Mouse (Mus musculus): Measurements from ENCODE around the gene Set. TPM values are rescaled to one million over a fixed set of nuclear protein-coding genes. Genes with fewer than 3 reads are reported as not detected.

The Set gene
- polyA plus RNA-seq, 1 experiment from 2014 or later = 393 TPM

- no peak overlapping the region for H3K4me3 ChIP-seq (ENCODE audit: low read depth, low read length)
- peaks cover 28% of the 10 kb centered on the region for H3K4me1 ChIP-seq (ENCODE audit: control insufficient read depth, insufficient read depth, low read length)
- peaks cover 14% of the 10 kb centered on the region for H3K36me3 ChIP-seq (ENCODE audit: control insufficient read depth, insufficient read depth, low read length)
- H3K9ac ChIP-seq (ENCODE audit: low read length) = no peak overlapping the region; the same call in 1 of the 2 replicates
- peak overlapping the region; percentile 87 for H3K4me2 ChIP-seq (ENCODE audit: low read length)
- 32% methylated on average over 3 of the region's 3 CpGs for WGBS
- ATAC-seq (no peak), DNase-seq (ENCODE audit: low spot score) (no peak)
- H3K9me3 ChIP-seq (replicated peaks; ENCODE audit: control insufficient read depth, low read length) = no peaks in the 10 kb centered on the region
- H3K27ac ChIP-seq (ENCODE audit: low read depth, low read length) = no peak overlapping the region
- no peaks in the 10 kb centered on the region for H3K27me3 ChIP-seq (replicated peaks; ENCODE audit: control insufficient read depth, insufficient read depth, low read length)
Measured at GRCm38 (mm10) chr2:30064298-30064697, 7.1 kb downstream of the Set start.

- no peaks in the 10 kb centered on the region for H3K27me3 ChIP-seq (replicated peaks; ENCODE audit: control insufficient read depth, insufficient read depth, low read length)
- ATAC-seq (peak; percentile 93), DNase-seq (ENCODE audit: low spot score) (peak; percentile 96)
- peaks cover 29% of the 10 kb centered on the region for H3K36me3 ChIP-seq (ENCODE audit: control insufficient read depth, insufficient read depth, low read length)
- peak overlapping the region; percentile 99 for H3K27ac ChIP-seq (ENCODE audit: low read depth, low read length)
- H3K4me3 ChIP-seq (ENCODE audit: low read depth, low read length) = peak overlapping the region; percentile 100
- H3K9ac ChIP-seq (ENCODE audit: low read length) = peak overlapping the region; percentile 99
- H3K4me2 ChIP-seq (ENCODE audit: low read length) = peak overlapping the region; percentile 70
- peaks cover 27% of the 10 kb centered on the region for H3K4me1 ChIP-seq (ENCODE audit: control insufficient read depth, insufficient read depth, low read length)
- under 1% methylated on average over 73 of the region's 101 CpGs for WGBS
- no peaks in the 10 kb centered on the region for H3K9me3 ChIP-seq (replicated peaks; ENCODE audit: control insufficient read depth, low read length)
Measured at GRCm38 (mm10) chr2:30066046-30066901, 9.1 kb downstream of the Set start.

GRCm38 (mm10) chr2:30067031-30067888 is 10.1 kb downstream of the Set start:
- Histone ChIP-seq H3K27ac (ENCODE audit: low read depth, low read length) (peak overlapping the region; percentile 99), H3K4me1 (ENCODE audit: control insufficient read depth, insufficient read depth, low read length) (peaks cover 21% of the 10 kb centered on the region), H3K27me3 (replicated peaks; ENCODE audit: control insufficient read depth, insufficient read depth, low read length) (no peaks in the 10 kb centered on the region), H3K36me3 (ENCODE audit: control insufficient read depth, insufficient read depth, low read length) (peaks cover 33% of the 10 kb centered on the region), H3K9ac (ENCODE audit: low read length) (peak overlapping the region; percentile 99), H3K9me3 (replicated peaks; ENCODE audit: control insufficient read depth, low read length) (no peaks in the 10 kb centered on the region), H3K4me3 (ENCODE audit: low read depth, low read length) (peak overlapping the region; percentile 100), H3K4me2 (ENCODE audit: low read length) (peak overlapping the region; percentile 70)
- ATAC-seq (peak; percentile 48), DNase-seq (ENCODE audit: low spot score) (peak; percentile 72)
- WGBS = under 1% methylated on average over 49 of the region's 69 CpGs

- no peaks in the 10 kb centered on the region for H3K27me3 ChIP-seq (replicated peaks; ENCODE audit: control insufficient read depth, insufficient read depth, low read length)
- H3K9ac ChIP-seq (ENCODE audit: low read length) = peak overlapping the region; percentile 99
- DNase-seq (ENCODE audit: low spot score) (no peak), ATAC-seq (no peak)
- H3K36me3 ChIP-seq (ENCODE audit: control insufficient read depth, insufficient read depth, low read length) = peaks cover 39% of the 10 kb centered on the region
- H3K4me3 ChIP-seq (ENCODE audit: low read depth, low read length) = peak overlapping the region; percentile 100
- H3K4me2 ChIP-seq (ENCODE audit: low read length) = peak overlapping the region; percentile 70
- H3K9me3 ChIP-seq (replicated peaks; ENCODE audit: control insufficient read depth, low read length) = no peaks in the 10 kb centered on the region
- peaks cover 21% of the 10 kb centered on the region for H3K4me1 ChIP-seq (ENCODE audit: control insufficient read depth, insufficient read depth, low read length)
- no peak overlapping the region for H3K27ac ChIP-seq (ENCODE audit: low read depth, low read length)
- WGBS = 10% methylated on average over 7 of the region's 7 CpGs
Measured at GRCm38 (mm10) chr2:30067962-30068361, 10.8 kb downstream of the Set start.

GRCm38 (mm10) chr2:30072875-30073274 is 15.7 kb downstream of the Set start:
- WGBS = 75% methylated on average over 7 of the region's 7 CpGs
- H3K9me3 ChIP-seq (replicated peaks; ENCODE audit: control insufficient read depth, low read length) = no peaks in the 10 kb centered on the region
- DNase-seq (ENCODE audit: low spot score) = no peak
- no peak for ATAC-seq
- no peaks in the 10 kb centered on the region for H3K27me3 ChIP-seq (replicated peaks; ENCODE audit: control insufficient read depth, insufficient read depth, low read length)
- H3K4me2 ChIP-seq (ENCODE audit: low read length) = no peak overlapping the region
- H3K9ac ChIP-seq (ENCODE audit: low read length) = no peak overlapping the region
- H3K27ac ChIP-seq (ENCODE audit: low read depth, low read length) = no peak overlapping the region
- H3K4me1 ChIP-seq (ENCODE audit: control insufficient read depth, insufficient read depth, low read length) = peaks cover 10% of the 10 kb centered on the region
- no peak overlapping the region for H3K4me3 ChIP-seq (ENCODE audit: low read depth, low read length)
- H3K36me3 ChIP-seq (ENCODE audit: control insufficient read depth, insufficient read depth, low read length) = peaks cover 54% of the 10 kb centered on the region

GRCm38 (mm10) chr2:30073285-30073684 is 16.1 kb downstream of the Set start:
- ATAC-seq = no peak
- 78% methylated on average over 3 of the region's 3 CpGs for WGBS
- DNase-seq (ENCODE audit: low spot score) = no peak

GRCm38 (mm10) chr2:30075625-30076024 is 18.4 kb downstream of the Set start:
- Histone ChIP-seq H3K4me2 (ENCODE audit: low read length) (no peak overlapping the region), H3K4me1 (ENCODE audit: control insufficient read depth, insufficient read depth, low read length) (peaks cover 4% of the 10 kb centered on the region; the same call in 1 of the 2 replicates), H3K9ac (ENCODE audit: low read length) (no peak overlapping the region), H3K9me3 (replicated peaks; ENCODE audit: control insufficient read depth, low read length) (no peaks in the 10 kb centered on the region), H3K27me3 (replicated peaks; ENCODE audit: control insufficient read depth, insufficient read depth, low read length) (no peaks in the 10 kb centered on the region), H3K36me3 (ENCODE audit: control insufficient read depth, insufficient read depth, low read length) (peaks cover 26% of the 10 kb centered on the region), H3K27ac (ENCODE audit: low read depth, low read length) (no peak overlapping the region), H3K4me3 (ENCODE audit: low read depth, low read length) (no peak overlapping the region)
- ATAC-seq = no peak
- DNase-seq (ENCODE audit: low spot score) = no peak
- 90% methylated on average over 3 of the region's 3 CpGs for WGBS

More at GRCm38 (mm10) chr2:30073285-30073684, 16.1 kb downstream of the Set start:
- Histone ChIP-seq H3K27me3 (replicated peaks; ENCODE audit: control insufficient read depth, insufficient read depth, low read length) (no peaks in the 10 kb centered on the region), H3K4me2 (ENCODE audit: low read length) (no peak overlapping the region), H3K27ac (ENCODE audit: low read depth, low read length) (peak overlapping the region; percentile 5; the same call in 1 of the 2 replicates), H3K9ac (ENCODE audit: low read length) (no peak overlapping the region), H3K36me3 (ENCODE audit: control insufficient read depth, insufficient read depth, low read length) (peaks cover 50% of the 10 kb centered on the region), H3K9me3 (replicated peaks; ENCODE audit: control insufficient read depth, low read length) (no peaks in the 10 kb centered on the region), H3K4me1 (ENCODE audit: control insufficient read depth, insufficient read depth, low read length) (peaks cover 6% of the 10 kb centered on the region), H3K4me3 (ENCODE audit: low read depth, low read length) (no peak overlapping the region)

GRCm38 (mm10) chr2:30076439-30076838 is 19.3 kb downstream of the Set start:
- ATAC-seq (no peak), DNase-seq (ENCODE audit: low spot score) (no peak)
- H3K27ac ChIP-seq (ENCODE audit: low read depth, low read length) = no peak overlapping the region
- no peak overlapping the region for H3K9ac ChIP-seq (ENCODE audit: low read length)
- H3K4me3 ChIP-seq (ENCODE audit: low read depth, low read length) = no peak overlapping the region
- no peaks in the 10 kb centered on the region for H3K9me3 ChIP-seq (replicated peaks; ENCODE audit: control insufficient read depth, low read length)
- peaks cover 4% of the 10 kb centered on the region; the same call in 1 of the 2 replicates for H3K4me1 ChIP-seq (ENCODE audit: control insufficient read depth, insufficient read depth, low read length)
- no peaks in the 10 kb centered on the region for H3K27me3 ChIP-seq (replicated peaks; ENCODE audit: control insufficient read depth, insufficient read depth, low read length)
- WGBS = 93% methylated on average over 8 of the region's 9 CpGs
- peaks cover 25% of the 10 kb centered on the region for H3K36me3 ChIP-seq (ENCODE audit: control insufficient read depth, insufficient read depth, low read length)
- no peak overlapping the region for H3K4me2 ChIP-seq (ENCODE audit: low read length)

Measured in forebrain, embryonic 14.5 days (tissue).